Mouse (Mus musculus): Measurements from ENCODE around the gene Greb1. TPM values are rescaled to one million over a fixed set of nuclear protein-coding genes. Genes with fewer than 3 reads are reported as not detected.
A peak's percentile ranks its signal among the peaks of the same experiment; 100 is the strongest.

Gene Greb1
- polyA plus RNA-seq, 1 experiment from 2014 or later: 10.0 TPM

DNA sequence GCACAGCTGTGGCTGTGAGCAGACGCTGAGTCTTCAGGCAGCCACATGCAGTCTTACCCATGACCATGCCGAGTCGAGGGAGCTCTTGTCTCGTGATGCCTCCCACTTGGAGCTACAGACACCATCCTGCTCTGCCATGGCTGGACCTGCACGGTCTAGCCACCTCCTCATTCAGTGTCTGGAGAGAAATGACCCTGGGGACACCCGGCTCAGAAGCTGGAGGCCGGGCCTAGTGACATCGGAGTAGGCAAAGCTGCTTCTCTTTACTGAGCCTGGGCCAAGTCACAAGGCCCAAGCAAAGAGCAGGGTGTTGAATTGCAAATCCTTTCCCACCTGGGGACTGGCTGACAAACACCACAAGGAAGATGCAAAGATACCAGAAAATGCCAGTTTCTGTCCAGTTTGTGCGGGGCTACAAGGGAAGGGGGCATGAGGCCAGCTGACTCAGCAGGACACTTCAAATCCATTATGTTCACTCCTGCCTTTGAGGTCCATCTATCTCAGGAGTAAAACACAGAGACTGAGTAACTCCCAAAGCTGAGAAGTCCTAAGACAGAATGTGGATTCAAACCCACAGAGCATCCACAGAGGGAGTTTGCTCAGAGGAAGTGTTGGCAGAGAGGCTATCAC lies 153.8 kb downstream of the Greb1 start:
- H3K4me3 ChIP-seq (ENCODE audit: low read depth, low read length): no peak overlapping the region
- no peaks in the 10 kb centered on the region for H3K4me1 ChIP-seq (ENCODE audit: control insufficient read depth, insufficient read depth, low read length)
- no peak for DNase-seq (ENCODE audit: low spot score)
- no peak overlapping the region for H3K9ac ChIP-seq (ENCODE audit: low read length)
- no peak for ATAC-seq (ENCODE audit: insufficient read depth, low FRiP score, low TSS enrichment)
- H3K4me2 ChIP-seq (ENCODE audit: low read depth): no peak overlapping the region
- H3K27me3 ChIP-seq (ENCODE audit: control insufficient read depth, insufficient read depth, low read length): no peaks in the 10 kb centered on the region
- H3K36me3 ChIP-seq (ENCODE audit: control insufficient read depth, insufficient read depth, low read length): no peaks in the 10 kb centered on the region
- H3K9me3 ChIP-seq (ENCODE audit: control insufficient read depth, low read length): no peaks in the 10 kb centered on the region
- WGBS: 50% methylated on average over 9 of the region's 9 CpGs
- H3K27ac ChIP-seq (ENCODE audit: low read depth, low read length): no peak overlapping the region

DNA sequence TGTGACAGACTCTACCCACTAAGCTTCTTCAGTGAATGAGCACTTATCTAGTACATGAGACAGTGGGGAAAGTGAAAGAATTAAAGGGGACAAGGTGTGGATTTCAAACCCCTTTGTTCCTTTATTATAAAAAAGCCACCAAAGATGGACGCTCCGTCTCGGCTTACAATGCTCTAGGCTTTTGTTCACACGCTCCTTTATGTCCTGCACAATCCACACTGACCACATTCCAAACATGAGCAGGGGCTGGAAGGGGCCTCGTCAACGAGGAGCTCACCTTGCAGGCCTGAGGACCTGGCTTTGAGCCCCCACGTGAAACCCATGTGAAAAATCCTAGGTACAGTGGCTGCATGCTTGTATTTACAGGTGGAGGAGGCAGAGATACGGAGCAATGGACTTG lies 156.0 kb downstream of the Greb1 start:
- DNase-seq (ENCODE audit: low spot score) (no peak), ATAC-seq (ENCODE audit: insufficient read depth, low FRiP score, low TSS enrichment) (no peak)
- WGBS: 62% methylated on average over 8 of the region's 8 CpGs
- Histone ChIP-seq H3K9ac (ENCODE audit: low read length) (no peak overlapping the region), H3K4me3 (ENCODE audit: low read depth, low read length) (no peak overlapping the region), H3K4me1 (ENCODE audit: control insufficient read depth, insufficient read depth, low read length) (no peaks in the 10 kb centered on the region), H3K27me3 (ENCODE audit: control insufficient read depth, insufficient read depth, low read length) (no peaks in the 10 kb centered on the region), H3K27ac (ENCODE audit: low read depth, low read length) (no peak overlapping the region), H3K36me3 (ENCODE audit: control insufficient read depth, insufficient read depth, low read length) (no peaks in the 10 kb centered on the region), H3K9me3 (ENCODE audit: control insufficient read depth, low read length) (no peaks in the 10 kb centered on the region), H3K4me2 (ENCODE audit: low read depth) (no peak overlapping the region)

DNA sequence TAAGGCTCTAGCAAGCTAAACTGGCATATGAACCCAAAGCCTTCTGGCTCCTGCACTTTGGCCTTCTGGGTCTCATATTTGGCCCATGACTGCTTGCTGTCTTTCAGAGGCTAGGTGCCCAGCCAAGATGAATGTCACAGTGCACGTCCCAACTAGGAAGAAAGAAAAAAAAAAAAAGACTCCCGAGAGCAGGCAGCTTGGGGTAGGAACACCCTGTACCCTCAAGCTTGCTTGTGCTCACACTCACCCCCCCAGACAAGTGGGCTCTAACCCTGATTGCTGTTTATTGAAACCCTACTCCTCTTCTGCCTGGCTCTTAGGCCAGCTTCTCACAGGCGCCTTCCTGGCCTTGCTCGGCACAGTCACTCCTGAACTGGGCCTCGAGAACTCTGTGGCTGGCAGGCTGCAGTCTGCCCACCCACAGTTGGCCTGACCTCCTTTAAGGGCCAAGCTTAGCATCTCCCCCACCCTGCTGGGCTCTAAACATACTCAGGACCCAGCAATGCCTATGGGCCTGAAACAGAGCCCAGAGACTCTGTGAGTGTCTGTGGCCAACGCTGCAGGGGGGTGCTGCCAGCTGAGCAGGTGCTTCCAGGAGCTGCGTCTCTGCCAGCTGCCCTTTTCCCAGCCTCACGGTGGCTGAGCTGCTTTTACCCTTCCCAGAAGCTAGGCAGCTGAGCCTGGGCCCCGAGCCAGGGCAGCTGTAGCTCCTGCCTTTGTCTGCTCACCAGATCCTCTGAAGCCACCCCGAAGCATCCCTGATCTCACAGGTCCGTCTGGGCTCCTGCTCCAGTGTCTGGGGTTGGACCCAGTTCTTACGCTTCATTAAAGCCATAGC lies 157.0 kb downstream of the Greb1 start:
- no peak overlapping the region for H3K4me2 ChIP-seq (ENCODE audit: low read depth)
- no peak overlapping the region for H3K4me3 ChIP-seq (ENCODE audit: low read depth, low read length)
- no peaks in the 10 kb centered on the region for H3K4me1 ChIP-seq (ENCODE audit: control insufficient read depth, insufficient read depth, low read length)
- WGBS: 63% methylated on average over 12 of the region's 12 CpGs
- peak; percentile 67 for ATAC-seq (ENCODE audit: insufficient read depth, low FRiP score, low TSS enrichment)
- no peaks in the 10 kb centered on the region for H3K27me3 ChIP-seq (ENCODE audit: control insufficient read depth, insufficient read depth, low read length)
- H3K27ac ChIP-seq (ENCODE audit: low read depth, low read length): no peak overlapping the region
- peak; percentile 38 for DNase-seq (ENCODE audit: low spot score)
- H3K9ac ChIP-seq (ENCODE audit: low read length): no peak overlapping the region; the same call in 1 of the 2 replicates
- no peaks in the 10 kb centered on the region for H3K36me3 ChIP-seq (ENCODE audit: control insufficient read depth, insufficient read depth, low read length)
- no peaks in the 10 kb centered on the region for H3K9me3 ChIP-seq (ENCODE audit: control insufficient read depth, low read length)

DNA sequence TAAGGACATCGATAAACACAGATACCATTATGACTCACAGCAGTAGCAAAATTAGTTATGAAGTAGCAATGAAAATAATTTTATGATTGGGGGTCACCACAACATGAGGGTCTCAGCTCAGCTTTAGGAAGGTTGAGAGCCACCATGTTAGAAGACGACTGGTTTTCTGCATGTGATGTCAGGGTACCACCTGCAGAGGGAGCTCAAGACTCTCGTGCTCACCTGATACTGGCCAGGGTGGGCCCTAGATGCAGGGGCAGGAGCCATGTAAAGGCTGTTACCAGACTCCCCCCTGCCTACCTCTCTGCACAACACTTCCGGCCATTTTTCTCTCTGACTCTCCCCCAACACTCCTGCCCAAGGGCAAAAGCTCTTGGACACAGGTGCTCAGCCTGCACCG lies 158.7 kb downstream of the Greb1 start:
- no peaks in the 10 kb centered on the region for H3K4me1 ChIP-seq (ENCODE audit: control insufficient read depth, insufficient read depth, low read length)
- no peak overlapping the region for H3K4me2 ChIP-seq (ENCODE audit: low read depth)
- no peak overlapping the region for H3K27ac ChIP-seq (ENCODE audit: low read depth, low read length)
- ATAC-seq (ENCODE audit: insufficient read depth, low FRiP score, low TSS enrichment): no peak
- H3K9me3 ChIP-seq (ENCODE audit: control insufficient read depth, low read length): no peaks in the 10 kb centered on the region
- no peaks in the 10 kb centered on the region for H3K36me3 ChIP-seq (ENCODE audit: control insufficient read depth, insufficient read depth, low read length)
- no peak overlapping the region for H3K9ac ChIP-seq (ENCODE audit: low read length)
- WGBS: 63% methylated on average over 5 of the region's 5 CpGs
- no peak overlapping the region for H3K4me3 ChIP-seq (ENCODE audit: low read depth, low read length)
- H3K27me3 ChIP-seq (ENCODE audit: control insufficient read depth, insufficient read depth, low read length): no peaks in the 10 kb centered on the region
- no peak for DNase-seq (ENCODE audit: low spot score)

DNA sequence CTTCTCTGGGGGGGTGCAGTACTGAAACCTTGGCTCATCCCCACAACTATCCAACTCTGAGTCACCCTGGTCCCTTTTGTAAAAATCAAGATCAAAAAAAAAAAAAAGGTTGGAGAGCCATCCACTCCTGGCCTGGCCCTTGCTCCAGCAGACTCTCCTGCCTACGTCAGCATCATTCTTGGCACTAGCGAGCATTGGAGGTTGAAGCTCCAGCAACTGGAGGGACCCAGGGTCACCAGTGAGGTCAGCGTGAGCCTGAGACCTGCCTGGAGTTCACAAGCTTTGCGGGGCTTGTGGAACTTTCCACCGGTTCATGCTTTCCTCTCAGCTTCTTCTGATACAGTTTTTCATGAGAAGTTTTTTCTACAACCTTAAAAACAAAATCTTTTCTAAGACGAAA lies 160.6 kb downstream of the Greb1 start:
- ATAC-seq (ENCODE audit: insufficient read depth, low FRiP score, low TSS enrichment) (no peak), DNase-seq (ENCODE audit: low spot score) (no peak)
- Histone ChIP-seq H3K4me1 (ENCODE audit: control insufficient read depth, insufficient read depth, low read length) (no peaks in the 10 kb centered on the region), H3K4me3 (ENCODE audit: low read depth, low read length) (no peak overlapping the region), H3K27me3 (ENCODE audit: control insufficient read depth, insufficient read depth, low read length) (no peaks in the 10 kb centered on the region), H3K27ac (ENCODE audit: low read depth, low read length) (no peak overlapping the region), H3K9me3 (ENCODE audit: control insufficient read depth, low read length) (no peaks in the 10 kb centered on the region), H3K4me2 (ENCODE audit: low read depth) (no peak overlapping the region), H3K9ac (ENCODE audit: low read length) (no peak overlapping the region), H3K36me3 (ENCODE audit: control insufficient read depth, insufficient read depth, low read length) (no peaks in the 10 kb centered on the region)
- 90% methylated on average over 6 of the region's 6 CpGs for WGBS

DNA sequence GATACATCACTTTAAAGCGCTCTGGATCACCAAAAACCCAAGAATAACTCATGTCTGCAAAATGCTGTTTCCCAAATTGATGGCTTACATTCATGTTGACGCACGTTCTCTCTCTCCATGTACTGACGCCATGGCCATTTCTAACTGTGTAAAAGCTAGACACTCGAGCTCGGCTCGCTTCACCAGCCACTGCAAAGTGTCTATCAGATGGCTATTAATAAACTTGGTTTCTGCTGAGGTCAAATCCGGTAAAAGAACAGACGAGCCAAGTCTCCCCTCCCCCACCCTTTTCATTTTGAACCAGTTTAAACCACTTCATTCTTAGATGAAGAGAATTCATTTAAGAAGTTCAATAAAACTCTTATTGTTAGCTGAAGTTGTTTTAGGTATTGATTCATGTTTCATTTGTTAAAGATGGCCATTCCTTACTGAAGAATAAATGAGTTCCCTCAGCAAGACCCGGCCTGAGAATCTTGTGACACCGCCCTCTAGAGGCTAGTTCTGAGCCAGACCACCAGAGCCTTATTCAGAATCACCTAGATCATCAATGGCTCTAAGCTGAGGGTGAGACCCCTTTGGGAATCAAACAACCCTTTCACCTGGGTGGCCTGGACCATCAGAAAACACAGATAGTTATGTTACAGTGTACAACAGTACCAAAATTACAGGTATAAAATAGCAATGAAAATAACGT lies 161.5 kb downstream of the Greb1 start:
- no peak for DNase-seq (ENCODE audit: low spot score)
- Histone ChIP-seq H3K4me1 (ENCODE audit: control insufficient read depth, insufficient read depth, low read length) (no peaks in the 10 kb centered on the region), H3K27ac (ENCODE audit: low read depth, low read length) (no peak overlapping the region), H3K36me3 (ENCODE audit: control insufficient read depth, insufficient read depth, low read length) (no peaks in the 10 kb centered on the region), H3K9me3 (ENCODE audit: control insufficient read depth, low read length) (no peaks in the 10 kb centered on the region), H3K27me3 (ENCODE audit: control insufficient read depth, insufficient read depth, low read length) (no peaks in the 10 kb centered on the region), H3K4me3 (ENCODE audit: low read depth, low read length) (no peak overlapping the region), H3K9ac (ENCODE audit: low read length) (no peak overlapping the region), H3K4me2 (ENCODE audit: low read depth) (no peak overlapping the region)
- ATAC-seq (ENCODE audit: insufficient read depth, low FRiP score, low TSS enrichment): no peak
- 74% methylated on average over 12 of the region's 12 CpGs for WGBS

DNA sequence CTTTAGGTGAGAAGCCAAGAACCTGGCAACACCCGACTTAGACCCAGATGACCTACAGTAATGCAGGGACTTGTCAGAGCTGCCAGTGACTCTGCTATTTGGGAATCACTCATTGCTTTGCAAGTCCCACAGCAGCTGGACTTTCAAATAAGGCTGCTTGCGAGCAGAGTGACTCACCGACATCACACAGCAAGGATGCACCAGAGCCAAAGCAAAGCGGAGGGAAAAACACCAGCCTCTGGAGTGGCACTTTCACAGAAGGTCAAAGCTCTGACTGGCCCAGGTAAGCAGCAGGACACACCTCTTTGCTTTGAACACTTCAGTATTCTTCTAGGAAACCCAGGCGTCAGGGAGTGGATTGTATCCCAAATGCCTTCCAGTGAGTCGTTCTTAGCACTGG lies 164.9 kb downstream of the Greb1 start:
- no peaks in the 10 kb centered on the region for H3K27me3 ChIP-seq (ENCODE audit: control insufficient read depth, insufficient read depth, low read length)
- 81% methylated on average over 6 of the region's 6 CpGs for WGBS

DNA sequence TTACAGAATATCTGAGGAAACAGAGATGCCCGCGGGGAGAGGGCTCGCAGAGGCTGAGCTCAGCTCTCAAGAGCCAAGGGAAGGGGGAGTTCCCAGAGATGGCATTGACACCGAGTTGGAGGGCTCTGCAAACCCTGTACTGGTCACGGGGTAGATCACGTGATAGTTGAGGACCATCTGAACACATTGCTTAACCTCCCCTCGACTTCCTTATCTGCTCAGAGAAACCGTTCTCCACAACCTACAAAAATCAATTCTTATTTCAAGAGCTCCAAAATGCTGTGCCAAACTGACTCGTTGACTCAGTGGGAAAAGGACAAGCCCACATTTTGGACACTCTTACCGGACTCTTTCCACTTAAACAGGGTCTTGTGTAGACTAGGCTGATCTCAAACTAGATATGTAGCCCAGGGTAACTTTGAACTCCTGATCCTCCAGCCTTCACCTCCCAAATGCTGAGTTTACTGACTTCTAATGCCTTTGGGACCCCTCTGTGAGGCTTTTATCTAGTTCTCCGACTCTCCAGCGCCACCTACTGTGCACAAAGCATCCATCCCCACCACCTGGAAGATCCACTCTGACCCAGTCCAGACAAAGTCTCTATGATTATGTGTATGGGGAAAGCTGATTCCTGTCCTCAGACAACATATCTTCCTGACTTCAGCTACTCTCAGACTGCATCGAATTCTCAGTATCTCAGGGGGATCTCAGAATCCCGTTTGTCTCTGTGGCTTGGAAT lies 166.4 kb downstream of the Greb1 start:
- 58% methylated on average over 14 of the region's 14 CpGs for WGBS
- no peaks in the 10 kb centered on the region for H3K27me3 ChIP-seq (ENCODE audit: control insufficient read depth, insufficient read depth, low read length)
- no peaks in the 10 kb centered on the region for H3K9me3 ChIP-seq (ENCODE audit: control insufficient read depth, low read length)
- H3K4me1 ChIP-seq (ENCODE audit: control insufficient read depth, insufficient read depth, low read length): no peaks in the 10 kb centered on the region
- no peak overlapping the region for H3K4me2 ChIP-seq (ENCODE audit: low read depth)
- H3K27ac ChIP-seq (ENCODE audit: low read depth, low read length): no peak overlapping the region
- H3K9ac ChIP-seq (ENCODE audit: low read length): no peak overlapping the region
- no peak for ATAC-seq (ENCODE audit: insufficient read depth, low FRiP score, low TSS enrichment)
- no peaks in the 10 kb centered on the region for H3K36me3 ChIP-seq (ENCODE audit: control insufficient read depth, insufficient read depth, low read length)
- DNase-seq (ENCODE audit: low spot score): peak; percentile 65
- no peak overlapping the region for H3K4me3 ChIP-seq (ENCODE audit: low read depth, low read length)

More for the DNA sequence above, 164.9 kb downstream of the Greb1 start:
- Histone ChIP-seq H3K4me3 (ENCODE audit: low read depth, low read length) (no peak overlapping the region), H3K36me3 (ENCODE audit: control insufficient read depth, insufficient read depth, low read length) (no peaks in the 10 kb centered on the region), H3K27ac (ENCODE audit: low read depth, low read length) (no peak overlapping the region), H3K4me1 (ENCODE audit: control insufficient read depth, insufficient read depth, low read length) (no peaks in the 10 kb centered on the region), H3K9ac (ENCODE audit: low read length) (no peak overlapping the region), H3K9me3 (ENCODE audit: control insufficient read depth, low read length) (no peaks in the 10 kb centered on the region), H3K4me2 (ENCODE audit: low read depth) (no peak overlapping the region)
- ATAC-seq (ENCODE audit: insufficient read depth, low FRiP score, low TSS enrichment) (no peak), DNase-seq (ENCODE audit: low spot score) (no peak)

Measured in neural tube, embryonic 11.5 days (tissue).